Mouse (Mus musculus): ENCODE results near the gene Pygo1. TPM values are rescaled to one million over a fixed set of nuclear protein-coding genes. Genes with fewer than 3 reads are reported as not detected.

Pygo1 gene
- polyA plus RNA-seq, 1 experiment from 2014 or later = 18.1 TPM

DNA sequence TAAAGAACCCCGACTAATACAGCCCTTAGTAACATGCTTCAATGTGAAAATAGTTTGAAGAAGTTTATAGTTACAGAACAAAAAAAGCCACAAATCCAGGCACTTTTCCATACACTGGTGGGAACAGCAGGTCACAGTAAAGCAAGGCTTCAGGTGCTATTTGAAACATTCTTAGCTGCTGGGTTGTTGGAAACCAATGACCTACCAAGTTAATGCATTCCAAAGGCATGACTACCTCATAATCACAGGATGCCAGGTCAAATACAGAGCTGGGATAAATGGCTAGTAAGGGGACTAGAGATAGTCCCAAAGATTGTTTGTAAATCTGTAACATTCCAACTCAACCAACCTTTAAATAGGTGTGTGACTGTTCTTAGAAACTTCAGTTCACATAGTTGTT lies 49.8 kb downstream of the Pygo1 start:
- H3K4me2 ChIP-seq (replicated peaks) = no peak overlapping the region
- no peak overlapping the region for H3K9ac ChIP-seq
- no peak overlapping the region for H3K4me3 ChIP-seq (replicated peaks; ENCODE audit: low read length)
- H3K4me1 ChIP-seq (replicated peaks; ENCODE audit: control insufficient read depth, insufficient read depth, low read length) = no peaks in the 10 kb centered on the region
- no peaks in the 10 kb centered on the region for H3K27me3 ChIP-seq (ENCODE audit: control insufficient read depth, insufficient read depth, low read length)
- DNase-seq (ENCODE audit: low spot score) (no peak), ATAC-seq (ENCODE audit: low FRiP score) (no peak)
- no peaks in the 10 kb centered on the region for H3K9me3 ChIP-seq (ENCODE audit: control insufficient read depth, low read length)
- no peaks in the 10 kb centered on the region for H3K36me3 ChIP-seq (replicated peaks; ENCODE audit: control insufficient read depth, insufficient read depth)
- no peak overlapping the region for H3K27ac ChIP-seq
- 97% methylated on average over 1 of the region's 1 CpGs for WGBS

DNA sequence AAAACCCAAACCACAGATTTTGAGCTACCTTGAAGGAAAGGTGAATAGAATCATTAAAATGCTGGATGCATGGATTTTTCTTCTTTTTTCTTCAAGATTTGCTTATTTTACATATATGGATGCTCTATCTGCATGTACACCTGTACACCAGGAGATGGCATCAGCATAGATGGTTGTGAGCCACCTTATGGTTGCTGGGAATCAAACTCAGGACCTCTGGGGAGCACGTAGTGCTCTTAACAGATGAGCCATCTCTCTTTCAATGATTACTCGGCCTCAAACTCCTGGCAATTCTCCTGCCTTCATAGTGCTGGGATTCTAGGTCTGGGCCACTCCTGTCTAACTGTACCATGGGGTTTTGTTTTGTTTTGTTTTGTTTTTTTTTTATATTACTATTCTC lies 57.6 kb downstream of the Pygo1 start:
- Histone ChIP-seq H3K27ac (no peak overlapping the region), H3K4me3 (replicated peaks; ENCODE audit: low read length) (no peak overlapping the region), H3K4me1 (replicated peaks; ENCODE audit: control insufficient read depth, insufficient read depth, low read length) (peaks cover 20% of the 10 kb centered on the region), H3K4me2 (replicated peaks) (no peak overlapping the region), H3K36me3 (replicated peaks; ENCODE audit: control insufficient read depth, insufficient read depth) (no peaks in the 10 kb centered on the region), H3K27me3 (ENCODE audit: control insufficient read depth, insufficient read depth, low read length) (no peaks in the 10 kb centered on the region), H3K9me3 (ENCODE audit: control insufficient read depth, low read length) (no peaks in the 10 kb centered on the region), H3K9ac (no peak overlapping the region)
- DNase-seq (ENCODE audit: low spot score) (no peak), ATAC-seq (ENCODE audit: low FRiP score) (no peak)
- WGBS = 79% methylated on average over 2 of the region's 2 CpGs

DNA sequence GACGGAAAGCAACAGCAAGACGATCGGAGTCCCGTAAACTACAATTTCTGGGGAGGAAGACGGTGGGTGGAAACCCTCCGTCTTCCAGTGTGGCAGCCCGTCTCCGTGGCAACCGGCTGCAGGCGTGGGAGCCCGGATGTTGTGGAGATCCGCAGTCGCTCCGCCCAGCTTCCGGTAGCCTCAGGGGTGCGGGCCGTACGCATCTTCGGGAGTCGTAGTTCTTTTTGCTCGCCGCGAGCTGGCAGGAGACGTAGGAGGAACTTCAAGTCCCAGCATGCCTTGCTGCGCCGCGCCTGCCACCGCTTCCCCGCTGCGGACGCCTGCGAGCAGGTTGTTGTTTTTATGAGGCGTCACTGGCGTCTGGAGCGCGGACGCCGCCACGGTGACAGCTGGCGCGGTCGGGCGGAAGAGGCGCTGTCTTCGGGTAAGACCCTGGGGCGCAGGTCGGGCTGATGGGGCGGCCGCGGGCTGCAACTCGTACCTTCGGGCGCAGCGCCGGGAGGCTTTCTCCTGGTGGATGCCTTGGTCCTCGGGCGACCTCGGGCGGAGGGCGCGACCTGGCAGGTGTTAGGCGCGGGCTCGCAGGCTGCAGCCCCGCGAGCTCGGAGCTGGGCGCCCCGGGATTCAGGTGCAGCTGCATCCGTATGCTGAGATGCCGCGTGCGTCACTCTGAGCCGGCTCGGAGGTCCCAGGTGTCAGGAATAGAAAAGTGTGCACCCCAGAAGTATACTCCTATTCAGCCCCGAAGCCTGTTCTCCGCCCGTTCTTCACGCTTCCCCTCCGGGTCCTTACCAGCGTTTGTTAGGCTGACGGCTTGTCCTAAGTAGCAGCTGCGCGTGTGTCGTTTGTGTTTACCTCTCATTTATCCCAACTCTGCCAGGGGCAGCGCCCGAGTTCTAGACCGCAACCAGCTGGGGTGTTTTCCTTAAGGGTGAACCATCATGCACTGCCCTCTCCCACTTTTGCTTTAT lies 60.1 kb downstream of the Pygo1 start, which contains the start of the genes Ccpg1os and Ccpg1:
TSS of gene Ccpg1os (minus strand) at position 133 of the 971 bp plus-strand sequence.
TSS of gene Ccpg1 (plus strand) at position 180 of the 971 bp plus-strand sequence.
- H3K27me3 ChIP-seq (ENCODE audit: control insufficient read depth, insufficient read depth, low read length) = no peaks in the 10 kb centered on the region

DNA sequence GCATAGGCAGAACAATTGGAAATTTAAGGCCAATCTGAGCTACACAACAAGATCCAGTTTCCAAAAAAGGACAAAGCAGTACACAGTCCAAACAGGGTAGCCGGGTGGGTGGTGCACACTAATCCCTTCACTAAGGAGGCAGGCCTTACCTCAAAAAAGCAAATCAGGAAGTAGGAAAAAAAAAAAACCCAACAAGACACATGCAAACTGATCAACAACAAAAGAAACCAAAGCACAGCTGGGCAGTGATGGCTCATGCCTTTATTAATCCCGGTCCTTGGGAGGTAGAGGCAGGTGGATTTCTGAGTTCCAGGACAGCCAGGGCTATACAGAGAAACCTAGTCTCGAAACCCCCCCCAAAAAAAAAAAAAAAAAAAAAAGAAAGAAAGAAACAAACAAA lies 62.3 kb downstream of the Pygo1 start:
- Histone ChIP-seq H3K27me3 (ENCODE audit: control insufficient read depth, insufficient read depth, low read length) (no peaks in the 10 kb centered on the region), H3K4me3 (replicated peaks; ENCODE audit: low read length) (no peak overlapping the region), H3K36me3 (replicated peaks; ENCODE audit: control insufficient read depth, insufficient read depth) (no peaks in the 10 kb centered on the region), H3K9ac (no peak overlapping the region), H3K4me1 (replicated peaks; ENCODE audit: control insufficient read depth, insufficient read depth, low read length) (peaks cover 20% of the 10 kb centered on the region), H3K4me2 (replicated peaks) (no peak overlapping the region), H3K27ac (no peak overlapping the region), H3K9me3 (ENCODE audit: control insufficient read depth, low read length) (no peaks in the 10 kb centered on the region)
- 66% methylated on average over 3 of the region's 3 CpGs for WGBS
- DNase-seq (ENCODE audit: low spot score) (no peak), ATAC-seq (ENCODE audit: low FRiP score) (no peak)

More for the DNA sequence above, 60.1 kb downstream of the Pygo1 start, which contains the start of the genes Ccpg1os and Ccpg1:
- peak; percentile 97 for DNase-seq (ENCODE audit: low spot score)
- Histone ChIP-seq H3K4me3 (replicated peaks; ENCODE audit: low read length) (peak within 1 kb of the TSS; percentile 84), H3K9me3 (ENCODE audit: control insufficient read depth, low read length) (no peaks in the 10 kb centered on the region), H3K4me1 (replicated peaks; ENCODE audit: control insufficient read depth, insufficient read depth, low read length) (peaks cover 20% of the 10 kb centered on the region), H3K36me3 (replicated peaks; ENCODE audit: control insufficient read depth, insufficient read depth) (no peaks in the 10 kb centered on the region), H3K27ac (peak within 1 kb of the TSS; percentile 87), H3K4me2 (replicated peaks) (peak within 1 kb of the TSS; percentile 90), H3K9ac (peak within 1 kb of the TSS; percentile 79)
- under 1% methylated on average over 88 of the region's 88 CpGs for WGBS
- peak; percentile 99 for ATAC-seq (ENCODE audit: low FRiP score)

DNA sequence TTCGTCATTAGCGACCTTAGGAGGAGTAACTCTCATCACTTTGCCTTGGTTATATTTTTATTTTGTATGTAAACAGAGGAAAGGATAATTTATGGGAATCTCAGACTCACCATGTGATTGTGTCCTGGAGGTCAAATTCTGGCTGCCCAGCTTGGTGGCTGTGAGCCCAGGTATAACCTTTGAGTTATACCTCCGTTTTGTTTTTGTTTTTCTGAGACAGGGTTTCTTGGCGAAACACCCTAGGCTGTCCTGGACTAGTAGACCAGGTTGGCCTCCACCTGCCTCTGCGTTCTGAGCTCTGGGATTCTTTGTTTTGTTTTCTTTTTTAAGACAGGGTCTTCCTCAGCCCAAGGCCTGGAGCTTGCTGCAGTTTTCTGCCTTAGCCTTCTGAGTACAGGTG lies 63.3 kb downstream of the Pygo1 start:
- Histone ChIP-seq H3K4me3 (replicated peaks; ENCODE audit: low read length) (no peak overlapping the region), H3K27ac (no peak overlapping the region), H3K9ac (no peak overlapping the region), H3K4me2 (replicated peaks) (no peak overlapping the region), H3K9me3 (ENCODE audit: control insufficient read depth, low read length) (no peaks in the 10 kb centered on the region), H3K27me3 (ENCODE audit: control insufficient read depth, insufficient read depth, low read length) (no peaks in the 10 kb centered on the region), H3K4me1 (replicated peaks; ENCODE audit: control insufficient read depth, insufficient read depth, low read length) (peaks cover 20% of the 10 kb centered on the region), H3K36me3 (replicated peaks; ENCODE audit: control insufficient read depth, insufficient read depth) (no peaks in the 10 kb centered on the region)
- ATAC-seq (ENCODE audit: low FRiP score) (no peak), DNase-seq (ENCODE audit: low spot score) (no peak)
- 89% methylated on average over 5 of the region's 5 CpGs for WGBS

DNA sequence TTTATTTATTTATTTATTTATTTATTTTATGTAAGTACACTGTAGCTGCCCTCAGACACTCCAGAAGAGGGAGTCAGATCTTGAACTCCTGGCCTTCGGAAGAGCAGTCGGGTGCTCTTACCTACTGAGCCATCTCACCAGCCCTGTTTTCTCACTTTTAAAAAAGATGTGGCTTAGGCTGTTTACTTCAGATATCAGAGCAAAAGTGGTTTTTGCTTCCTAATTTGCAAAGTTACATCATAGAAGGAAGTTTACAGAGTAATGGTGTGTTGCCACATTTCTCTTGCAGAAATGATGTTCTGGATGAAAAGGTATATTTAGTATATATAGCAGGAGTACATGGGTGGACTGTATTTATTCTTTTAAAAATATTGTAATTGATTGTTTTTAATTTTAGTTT lies 66.0 kb downstream of the Pygo1 start:
- Histone ChIP-seq H3K4me2 (replicated peaks) (no peak overlapping the region), H3K27me3 (ENCODE audit: control insufficient read depth, insufficient read depth, low read length) (no peaks in the 10 kb centered on the region), H3K4me3 (replicated peaks; ENCODE audit: low read length) (no peak overlapping the region), H3K36me3 (replicated peaks; ENCODE audit: control insufficient read depth, insufficient read depth) (no peaks in the 10 kb centered on the region), H3K9ac (no peak overlapping the region), H3K4me1 (replicated peaks; ENCODE audit: control insufficient read depth, insufficient read depth, low read length) (peaks cover 8% of the 10 kb centered on the region), H3K9me3 (ENCODE audit: control insufficient read depth, low read length) (no peaks in the 10 kb centered on the region), H3K27ac (no peak overlapping the region)
- DNase-seq (ENCODE audit: low spot score) (no peak), ATAC-seq (ENCODE audit: low FRiP score) (no peak)
- 94% methylated on average over 2 of the region's 2 CpGs for WGBS

DNA sequence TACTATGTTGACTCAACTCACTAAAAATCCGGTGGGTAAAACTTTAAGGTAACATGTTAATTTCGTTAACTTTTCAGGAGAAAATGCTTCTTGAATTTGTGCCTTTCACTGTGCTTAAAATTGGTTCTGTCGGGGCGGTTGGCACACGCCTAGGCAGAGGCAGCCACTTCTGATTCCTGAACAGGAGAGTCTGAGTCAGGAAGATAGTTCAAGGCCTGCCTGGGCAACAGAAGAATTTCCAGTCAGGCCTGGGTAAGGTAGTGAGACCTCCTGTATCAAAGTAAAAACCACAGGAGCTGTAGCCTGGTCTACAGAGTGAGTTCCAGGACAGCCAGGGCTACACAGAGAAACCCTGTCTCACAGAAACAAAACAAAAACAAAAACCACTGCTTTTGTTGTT lies 67.1 kb downstream of the Pygo1 start:
- no peaks in the 10 kb centered on the region for H3K9me3 ChIP-seq (ENCODE audit: control insufficient read depth, low read length)
- no peak for ATAC-seq (ENCODE audit: low FRiP score)

DNA sequence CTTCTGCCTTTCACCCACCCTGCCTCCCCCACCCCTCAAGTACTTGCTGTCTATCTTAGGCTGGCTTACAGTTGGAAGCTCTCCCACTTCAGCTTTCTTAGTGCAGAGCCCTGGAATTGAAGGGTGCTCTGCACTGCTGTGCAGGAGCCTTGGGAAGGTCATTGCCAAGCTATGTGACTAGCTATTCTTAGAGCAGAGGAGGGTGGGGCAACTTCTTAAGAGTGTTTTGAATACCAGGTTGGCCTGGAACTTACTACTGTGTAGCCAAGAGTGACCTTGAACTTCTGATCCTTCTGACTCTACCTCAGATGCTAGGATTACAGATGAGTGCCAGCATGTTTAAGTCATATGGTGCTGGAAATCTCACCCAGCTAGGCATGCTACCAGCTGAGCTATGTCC lies 70.7 kb downstream of the Pygo1 start:
- no peaks in the 10 kb centered on the region for H3K9me3 ChIP-seq (ENCODE audit: control insufficient read depth, low read length)
- no peak overlapping the region for H3K27ac ChIP-seq
- no peaks in the 10 kb centered on the region for H3K4me1 ChIP-seq (replicated peaks; ENCODE audit: control insufficient read depth, insufficient read depth, low read length)
- ATAC-seq (ENCODE audit: low FRiP score) = no peak
- peaks cover 15% of the 10 kb centered on the region for H3K36me3 ChIP-seq (replicated peaks; ENCODE audit: control insufficient read depth, insufficient read depth)
- H3K4me2 ChIP-seq (replicated peaks) = no peak overlapping the region
- no peak overlapping the region for H3K4me3 ChIP-seq (replicated peaks; ENCODE audit: low read length)
- DNase-seq (ENCODE audit: low spot score) = no peak
- no peak overlapping the region for H3K9ac ChIP-seq
- no peaks in the 10 kb centered on the region for H3K27me3 ChIP-seq (ENCODE audit: control insufficient read depth, insufficient read depth, low read length)

More for the DNA sequence above, 67.1 kb downstream of the Pygo1 start:
- Histone ChIP-seq H3K27ac (no peak overlapping the region), H3K9ac (no peak overlapping the region), H3K4me3 (replicated peaks; ENCODE audit: low read length) (no peak overlapping the region), H3K4me2 (replicated peaks) (no peak overlapping the region), H3K36me3 (replicated peaks; ENCODE audit: control insufficient read depth, insufficient read depth) (no peaks in the 10 kb centered on the region), H3K27me3 (ENCODE audit: control insufficient read depth, insufficient read depth, low read length) (no peaks in the 10 kb centered on the region), H3K4me1 (replicated peaks; ENCODE audit: control insufficient read depth, insufficient read depth, low read length) (no peaks in the 10 kb centered on the region)
- 89% methylated on average over 5 of the region's 5 CpGs for WGBS
- DNase-seq (ENCODE audit: low spot score) = no peak

DNA sequence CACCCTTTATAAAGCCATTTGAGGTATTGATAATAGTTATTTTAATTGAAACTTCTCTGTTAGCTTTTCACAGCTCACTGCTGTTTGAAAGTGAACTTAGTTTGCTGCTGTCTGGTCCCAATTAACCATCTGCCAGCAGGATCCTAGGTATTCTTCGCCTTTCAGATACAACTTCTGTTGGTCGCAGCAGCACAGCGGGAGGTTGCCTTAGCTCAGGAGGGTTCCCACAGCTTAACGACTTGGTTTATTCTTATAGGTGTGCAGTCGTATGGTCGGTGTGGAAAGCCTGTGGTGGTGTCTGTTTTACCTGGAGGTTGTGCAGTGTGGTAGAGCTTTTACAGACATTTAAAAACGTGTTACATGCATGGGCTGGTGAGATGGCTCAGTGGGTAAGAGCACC lies 71.4 kb downstream of the Pygo1 start:
- 60% methylated on average over 7 of the region's 7 CpGs for WGBS
- H3K9me3 ChIP-seq (ENCODE audit: control insufficient read depth, low read length) = no peaks in the 10 kb centered on the region

More for the DNA sequence above, 71.4 kb downstream of the Pygo1 start:
- DNase-seq (ENCODE audit: low spot score) (no peak), ATAC-seq (ENCODE audit: low FRiP score) (no peak)
- no peak overlapping the region for H3K27ac ChIP-seq
- no peak overlapping the region for H3K9ac ChIP-seq
- H3K27me3 ChIP-seq (ENCODE audit: control insufficient read depth, insufficient read depth, low read length) = no peaks in the 10 kb centered on the region
- H3K4me1 ChIP-seq (replicated peaks; ENCODE audit: control insufficient read depth, insufficient read depth, low read length) = no peaks in the 10 kb centered on the region
- no peak overlapping the region for H3K4me3 ChIP-seq (replicated peaks; ENCODE audit: low read length)
- peaks cover 22% of the 10 kb centered on the region for H3K36me3 ChIP-seq (replicated peaks; ENCODE audit: control insufficient read depth, insufficient read depth)
- no peak overlapping the region for H3K4me2 ChIP-seq (replicated peaks)

Measured in hindbrain, embryonic 14.5 days (tissue).